Mouse (Mus musculus): ENCODE data around the gene Sirt1. TPM values are rescaled to one million over a fixed set of nuclear protein-coding genes. Genes with fewer than 3 reads are reported as not detected.

The Sirt1 gene
- polyA plus RNA-seq, 1 experiment = 3.6 TPM

DNA sequence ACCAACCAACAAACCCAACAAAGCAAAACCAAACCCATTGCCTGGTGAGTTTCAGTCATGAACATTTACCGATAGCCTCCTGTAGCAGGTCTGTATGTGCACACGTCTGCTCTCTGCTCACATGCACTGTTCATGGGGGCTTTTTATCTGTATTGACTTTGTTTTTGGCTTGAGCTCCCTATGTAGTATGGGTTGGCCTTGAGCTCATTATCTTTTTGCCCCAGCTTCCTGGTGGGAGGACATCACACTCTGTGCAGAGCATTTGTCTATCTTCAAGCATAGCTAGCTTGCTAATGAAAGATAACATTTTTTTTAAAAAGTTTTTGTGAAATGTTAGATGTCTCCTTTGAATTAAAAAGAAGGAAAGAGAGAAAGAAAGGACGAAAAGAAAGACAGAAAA is 104.5 kb downstream of the Sirt1 start:
- no peak for TF ChIP-seq GATA1 (IDR thresholded peaks at IDR 0.05; ENCODE audit: low read length)

DNA sequence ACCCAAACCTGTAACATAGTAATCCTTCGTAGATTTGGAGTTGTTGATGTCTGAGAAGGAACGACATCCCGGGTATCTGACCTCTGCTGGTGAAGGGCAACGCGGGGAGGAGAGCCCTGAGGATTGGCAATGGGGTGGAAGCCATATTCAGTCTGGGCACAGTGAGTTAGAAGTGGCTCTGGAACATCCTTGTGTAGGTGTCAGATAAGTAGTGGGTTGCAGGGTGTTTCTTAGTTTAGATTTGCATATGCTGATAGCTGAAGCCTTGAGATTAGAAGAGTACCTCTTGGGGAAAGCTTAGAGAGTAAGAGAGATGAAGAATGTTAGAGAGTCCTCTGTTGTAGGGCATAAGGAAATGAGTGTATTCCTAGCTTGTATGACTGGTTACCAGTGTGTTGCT is 108.6 kb downstream of the Sirt1 start:
- no peak for TF ChIP-seq GATA1 (IDR thresholded peaks at IDR 0.05; ENCODE audit: low read length)

- no peak for TF ChIP-seq GATA1 (IDR thresholded peaks at IDR 0.05; ENCODE audit: low read length)
Observed at GRCm38 (mm10) chr10:63272401-63272800, 109.1 kb downstream of the Sirt1 start.

Other genes starting within 250 kb of the Sirt1 start
- not detected in 2 replicates for gene Mypn, start 177.8 kb downstream of the Sirt1 start, polyA plus RNA-seq (2012)
- gene Herc4, start 137.9 kb downstream of the Sirt1 start, polyA plus RNA-seq (2012) = 4.8 and 6.2 TPM in 2 replicates
- 0.02 and 0.11 TPM in 2 replicates for gene Dnajc12, start 739 bp upstream of the Sirt1 start, polyA plus RNA-seq (2012)
- gene Gm7075, start 40.1 kb upstream of the Sirt1 start, polyA plus RNA-seq (2012) = not detected in 2 replicates
- gene Ctnna3, start 48.4 kb upstream of the Sirt1 start, polyA plus RNA-seq (2012) = not detected in 2 replicates

Measured in G1E-ER4 (cell line).